Mouse (Mus musculus): ENCODE results near the gene Mrps5. TPM values are rescaled to one million over a fixed set of nuclear protein-coding genes. Genes with fewer than 3 reads are reported as not detected.

Gene Mrps5
- total and polyA plus RNA-seq, 3 experiments: 124 to 1,057 (median 124) TPM

GRCm38 (mm10) chr2:127646875-127647274, 59.9 kb downstream of the Mrps5 start:
- no peaks in the 10 kb centered on the region for H3K9me3 ChIP-seq (replicated peaks; ENCODE audit: insufficient read depth, low read length)
- no peaks in the 10 kb centered on the region for H3K4me1 ChIP-seq (ENCODE audit: control insufficient read depth in 1 of 2, insufficient read depth in 2 of 2, low read length in 2 of 2)
- TF ChIP-seq KAT2A (conservative IDR thresholded peaks at IDR 0.05; ENCODE audit: low read depth, low read length) (no peak), MAZ (IDR thresholded peaks at IDR 0.05; ENCODE audit: low read depth, low read length) (no peak), ELF1 (IDR thresholded peaks at IDR 0.05; ENCODE audit: low read depth, low read length) (no peak), USF2 (IDR thresholded peaks at IDR 0.05; ENCODE audit: borderline replicate concordance in 1 of 2, insufficient read depth in 1 of 2, low read depth in 1 of 2, low read length in 2 of 2) (no peak), CHD2 (IDR thresholded peaks at IDR 0.05; ENCODE audit: low read length) (no peak), NRF1 (IDR thresholded peaks at IDR 0.05; ENCODE audit: insufficient read depth, low read depth, low read length, poor library complexity, severe bottlenecking) (no peak), MXI1 (IDR thresholded peaks at IDR 0.05; ENCODE audit: low read depth, low read length) (no peak), RCOR1 (IDR thresholded peaks at IDR 0.05; ENCODE audit: low read depth, low read length) (no peak), GATA1 (IDR thresholded peaks at IDR 0.05; ENCODE audit: low read depth, low read length) (no peak), TCF12 (IDR thresholded peaks at IDR 0.05; ENCODE audit: low read depth, low read length) (no peak), E2F4 (IDR thresholded peaks at IDR 0.05; ENCODE audit: borderline replicate concordance, low read depth, low read length) (no peak), ZMIZ1 (IDR thresholded peaks at IDR 0.05; ENCODE audit: low read depth, low read length) (no peak), MAFK (IDR thresholded peaks at IDR 0.05; ENCODE audit: borderline replicate concordance, low read depth, low read length) (no peak), MYC (IDR thresholded peaks at IDR 0.05; ENCODE audit: low read depth, low read length) (no peak), CTCF (IDR thresholded peaks at IDR 0.05 in 2 of 3, conservative IDR thresholded peaks at IDR 0.05 in 1 of 3; ENCODE audit: control insufficient read depth in 1 of 3, insufficient read depth in 1 of 3, low read depth in 2 of 3, low read length in 3 of 3, poor library complexity in 1 of 3, severe bottlenecking in 1 of 3) (no peak), ETS1 (IDR thresholded peaks at IDR 0.05; ENCODE audit: low read depth, low read length) (no peak), UBTF (IDR thresholded peaks at IDR 0.05; ENCODE audit: borderline replicate concordance, insufficient read depth, low read depth, low read length) (no peak), ZNF384 (IDR thresholded peaks at IDR 0.05; ENCODE audit: low read depth, low read length) (no peak), CHD1 (IDR thresholded peaks at IDR 0.05; ENCODE audit: low read depth, low read length) (no peak), EP300 (IDR thresholded peaks at IDR 0.05; ENCODE audit: low read depth in 1 of 2, low read length in 2 of 2) (no peak)
- H3K27me3 ChIP-seq (ENCODE audit: control insufficient read depth in 1 of 2, insufficient read depth in 2 of 2, low read length in 2 of 2): peaks cover 3 to 13% of the 10 kb centered on the region in 2 experiments; a peak in 3 of 4 replicates
- H3K27ac ChIP-seq (ENCODE audit: control insufficient read depth, low read depth, low read length): no peak overlapping the region
- H3K36me3 ChIP-seq (ENCODE audit: control insufficient read depth in 1 of 2, insufficient read depth in 2 of 2, low read length in 2 of 2): no peaks in the 10 kb centered on the region
- no peak overlapping the region for H3K4me3 ChIP-seq (ENCODE audit: control insufficient read depth in 1 of 2, insufficient read depth in 1 of 2, low read depth in 2 of 2, low read length in 2 of 2)
- no peak for DNase-seq (ENCODE audit: low read depth, low spot score)
- no peak overlapping the region for H3K9ac ChIP-seq (ENCODE audit: control insufficient read depth, low read depth, low read length, poor library complexity, severe bottlenecking)
- H3K79me2 ChIP-seq (ENCODE audit: control insufficient read depth, insufficient read depth, low read length, poor library complexity): no peaks in the 10 kb centered on the region

GRCm38 (mm10) chr2:127648145-127648544, 61.1 kb downstream of the Mrps5 start:
- Histone ChIP-seq H3K79me2 (ENCODE audit: control insufficient read depth, insufficient read depth, low read length, poor library complexity) (no peaks in the 10 kb centered on the region), H3K4me1 (ENCODE audit: control insufficient read depth in 1 of 2, insufficient read depth in 2 of 2, low read length in 2 of 2) (no peaks in the 10 kb centered on the region), H3K9me3 (replicated peaks; ENCODE audit: insufficient read depth, low read length) (no peaks in the 10 kb centered on the region), H3K9ac (ENCODE audit: control insufficient read depth, low read depth, low read length, poor library complexity, severe bottlenecking) (no peak overlapping the region), H3K27ac (ENCODE audit: control insufficient read depth, low read depth, low read length) (no peak overlapping the region), H3K4me3 (ENCODE audit: control insufficient read depth in 1 of 2, insufficient read depth in 1 of 2, low read depth in 2 of 2, low read length in 2 of 2) (no peak overlapping the region), H3K36me3 (ENCODE audit: control insufficient read depth in 1 of 2, insufficient read depth in 2 of 2, low read length in 2 of 2) (no peaks in the 10 kb centered on the region), H3K27me3 (ENCODE audit: control insufficient read depth in 1 of 2, insufficient read depth in 2 of 2, low read length in 2 of 2) (peaks cover 1 to 9% of the 10 kb centered on the region in 2 experiments; a peak in 3 of 4 replicates)
- TF ChIP-seq POLR2A (IDR thresholded peaks at IDR 0.05; ENCODE audit: control insufficient read depth in 1 of 2, insufficient read depth in 1 of 2, low read depth in 1 of 2, low read length in 2 of 2, poor library complexity in 1 of 2) (no peak), USF2 (IDR thresholded peaks at IDR 0.05; ENCODE audit: borderline replicate concordance in 1 of 2, insufficient read depth in 1 of 2, low read depth in 1 of 2, low read length in 2 of 2) (no peak)
- DNase-seq (ENCODE audit: low read depth, low spot score): no peak

Measured in MEL (cell line).